Mouse (Mus musculus) B cell, adult 2 months (primary cell): ENCODE measurements around the gene Med14.
A peak's percentile ranks its signal among the peaks of the same experiment; 100 is the strongest.

Experiments used
- DNase-seq, 2 experiments: peaks; one replicate each; pipeline ENCODE4 v3.0.0; 2022

The Med14 gene

GRCm38 (mm10) chrX:12761626-12762333 is at the start of gene Med14:
TSS of gene Med14 (minus strand) at chrX:12762073.
- peak; percentile 84 to 86 for DNase-seq

GRCm38 (mm10) chrX:12800559-12800958 is 38.7 kb upstream of the Med14 start:
- DNase-seq, result no peak

GRCm38 (mm10) chrX:12794842-12795241 is 33.0 kb upstream of the Med14 start:
- peak; percentile 47 to 54 for DNase-seq

GRCm38 (mm10) chrX:12791674-12792340 is 29.9 kb upstream of the Med14 start:
- no peak for DNase-seq

- no peak for DNase-seq
Measured at GRCm38 (mm10) chrX:12773236-12773635, 11.4 kb upstream of the Med14 start.

GRCm38 (mm10) chrX:12771561-12771960 is 9.7 kb upstream of the Med14 start:
- no peak for DNase-seq

- no peak for DNase-seq
Measured at GRCm38 (mm10) chrX:12768571-12768970, 6.7 kb upstream of the Med14 start.

- peak; percentile 38 for DNase-seq
Measured at GRCm38 (mm10) chrX:12766846-12767564, 5.1 kb upstream of the Med14 start.

GRCm38 (mm10) chrX:12763127-12763834 is 1.4 kb upstream of the Med14 start:
- no peak for DNase-seq

GRCm38 (mm10) chrX:12762334-12763126 is 657 bp upstream of the Med14 start:
- DNase-seq, result peak in 1 of 2 experiments; percentile 2

- DNase-seq, result no peak
Measured at GRCm38 (mm10) chrX:12761259-12761625, 631 bp downstream of the Med14 start.

GRCm38 (mm10) chrX:12760501-12760900 is 1.4 kb downstream of the Med14 start:
- peak in 1 of 2 experiments; percentile 3 for DNase-seq

- no peak for DNase-seq
Measured at GRCm38 (mm10) chrX:12759625-12760024, 2.2 kb downstream of the Med14 start.

- no peak for DNase-seq
Measured at GRCm38 (mm10) chrX:12747886-12748285, 14.0 kb downstream of the Med14 start.

- no peak for DNase-seq
Measured at GRCm38 (mm10) chrX:12746729-12747128, 15.1 kb downstream of the Med14 start.

GRCm38 (mm10) chrX:12740396-12740795 is 21.5 kb downstream of the Med14 start:
- no peak for DNase-seq

GRCm38 (mm10) chrX:12716036-12716435 is 45.8 kb downstream of the Med14 start:
- DNase-seq, result no peak

- no peak for DNase-seq
Measured at GRCm38 (mm10) chrX:12713796-12714195, 48.1 kb downstream of the Med14 start.

GRCm38 (mm10) chrX:12686910-12687309 is 75.0 kb downstream of the Med14 start:
- no peak for DNase-seq

GRCm38 (mm10) chrX:12686071-12686470 is 75.8 kb downstream of the Med14 start:
- DNase-seq, result no peak

- peak; percentile 81 to 82 for DNase-seq
Measured at GRCm38 (mm10) chrX:12677396-12677795, 84.5 kb downstream of the Med14 start.

- peak; percentile 85 to 90 for DNase-seq
Measured at GRCm38 (mm10) chrX:12673054-12673775, 88.7 kb downstream of the Med14 start, which contains the start of gene 1810030O07Rik. TSS of gene 1810030O07Rik (minus strand) at chrX:12673668.
